Mouse (Mus musculus): ENCODE data around the gene Dolk. TPM values are rescaled to one million over a fixed set of nuclear protein-coding genes. Genes with fewer than 3 reads are reported as not detected.

The Dolk gene
- 29.3 and 31.7 TPM in 2 replicates for polyA plus RNA-seq (2016; fragmentation: Nextera tagmentation; extraction: Ambion mirVana)

GRCm38 (mm10) chr2:30286192-30287026 lies at the start of gene Dolk, which contains the start of gene Nup188:
TSS of gene Dolk (minus strand) at chr2:30286334.
TSS of gene Nup188 (plus strand) at chr2:30286397.
- peak within 1 kb of the TSS; percentile 97 for H3K4me3 ChIP-seq
- peaks cover 23% of the 10 kb centered on the region for H3K4me1 ChIP-seq
- H3K36me3 ChIP-seq, result peaks cover 23% of the 10 kb centered on the region
- peak within 1 kb of the TSS; percentile 94 for H3K27ac ChIP-seq
- no peaks in the 10 kb centered on the region for H3K9me3 ChIP-seq
- WGBS, result under 1% methylated on average over 59 of the region's 68 CpGs
- no peaks in the 10 kb centered on the region for H3K27me3 ChIP-seq (ENCODE audit: insufficient read depth, poor library complexity, severe bottlenecking)
- DNase-seq (ENCODE audit: low spot score), result peak; percentile 98

DNA sequence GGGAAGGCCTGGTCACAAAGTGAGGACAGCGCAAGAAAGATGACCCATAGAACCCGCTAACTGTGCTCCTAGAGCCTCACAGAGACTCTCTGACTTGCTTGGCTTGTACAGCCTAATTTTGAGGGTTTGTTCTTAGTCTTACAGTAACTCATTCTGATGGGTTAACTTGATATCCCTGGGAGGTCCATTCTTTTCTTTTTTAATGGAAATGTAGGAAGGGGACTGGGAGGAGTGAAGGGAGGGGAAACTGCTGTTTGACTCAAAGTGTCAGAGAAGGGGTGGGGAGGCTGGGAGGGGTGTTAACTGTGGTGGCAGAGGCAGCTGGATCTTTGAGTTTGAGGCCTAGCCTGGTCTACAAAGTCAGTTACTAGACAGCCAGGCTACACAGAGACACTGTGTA lies 49.2 kb upstream of the Dolk start:
- no peak for DNase-seq (ENCODE audit: low spot score)
- 0 out of 2 replicates have a peak, but pooled peaks cover 8% of the 10 kb centered on the region for H3K4me1 ChIP-seq
- H3K27me3 ChIP-seq (ENCODE audit: insufficient read depth, poor library complexity, severe bottlenecking), result no peaks in the 10 kb centered on the region
- H3K36me3 ChIP-seq, result peaks cover 98% of the 10 kb centered on the region
- H3K27ac ChIP-seq, result no peak overlapping the region
- no peak overlapping the region for H3K4me3 ChIP-seq
- 96% methylated on average over 2 of the region's 2 CpGs for WGBS
- no peaks in the 10 kb centered on the region for H3K9me3 ChIP-seq

- DNase-seq (ENCODE audit: low spot score), result no peak
- H3K9me3 ChIP-seq, result no peaks in the 10 kb centered on the region
- WGBS, result 92% methylated on average over 3 of the region's 3 CpGs
- H3K36me3 ChIP-seq, result peaks cover 99% of the 10 kb centered on the region
- H3K27me3 ChIP-seq (ENCODE audit: insufficient read depth, poor library complexity, severe bottlenecking), result no peaks in the 10 kb centered on the region
- no peak overlapping the region for H3K27ac ChIP-seq
- H3K4me1 ChIP-seq, result no peaks in the 10 kb centered on the region
- no peak overlapping the region for H3K4me3 ChIP-seq
Observed at GRCm38 (mm10) chr2:30328791-30329190, 42.7 kb upstream of the Dolk start.

DNA sequence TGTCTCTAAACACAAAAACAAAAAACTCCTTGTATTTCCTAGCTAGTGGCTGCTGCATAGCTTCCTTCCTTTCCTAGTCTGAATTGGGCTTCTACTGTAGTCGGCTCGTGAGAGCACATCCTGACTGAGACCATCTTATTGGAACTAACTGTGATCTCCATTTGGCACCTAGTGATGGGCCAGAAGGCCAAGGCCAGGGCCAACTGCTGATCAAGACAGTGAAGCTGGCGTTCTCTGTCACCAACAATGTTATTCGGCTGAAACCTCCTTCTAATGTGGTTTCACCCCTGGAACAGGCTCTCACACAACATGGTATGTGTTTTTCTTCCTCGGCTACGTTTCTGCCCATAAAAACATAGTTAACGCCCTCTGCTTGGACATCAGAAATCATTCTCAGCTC lies 41.1 kb upstream of the Dolk start:
- peaks cover 99% of the 10 kb centered on the region for H3K36me3 ChIP-seq
- H3K27me3 ChIP-seq (ENCODE audit: insufficient read depth, poor library complexity, severe bottlenecking), result no peaks in the 10 kb centered on the region
- WGBS, result 91% methylated on average over 7 of the region's 7 CpGs

DNA sequence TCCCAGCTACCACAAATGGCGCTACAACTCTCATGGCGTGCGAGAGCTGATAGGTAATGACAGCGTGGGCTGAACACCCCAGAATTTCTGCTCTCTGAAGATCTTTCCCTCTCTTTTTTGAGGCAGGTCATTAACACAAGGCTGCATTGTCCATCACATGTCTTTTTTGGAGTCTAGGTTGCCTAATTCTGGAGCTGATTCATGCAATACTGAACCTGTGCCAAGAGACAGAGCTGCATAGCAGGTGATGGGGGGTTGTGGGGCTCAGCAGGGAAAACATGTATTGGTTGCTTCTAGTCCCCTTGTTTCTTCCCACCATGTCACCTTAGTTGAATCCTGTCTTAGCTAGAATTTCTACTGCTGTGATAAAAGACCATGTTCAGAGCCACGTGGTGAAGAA lies 39.2 kb upstream of the Dolk start:
- Histone ChIP-seq H3K4me1 (no peaks in the 10 kb centered on the region), H3K27ac (no peak overlapping the region), H3K9me3 (no peaks in the 10 kb centered on the region), H3K27me3 (ENCODE audit: insufficient read depth, poor library complexity, severe bottlenecking) (no peaks in the 10 kb centered on the region), H3K36me3 (peaks cover 99% of the 10 kb centered on the region), H3K4me3 (no peak overlapping the region)
- no peak for DNase-seq (ENCODE audit: low spot score)
- 92% methylated on average over 5 of the region's 5 CpGs for WGBS

More for the DNA sequence above, 41.1 kb upstream of the Dolk start:
- DNase-seq (ENCODE audit: low spot score), result no peak
- Histone ChIP-seq H3K27ac (no peak overlapping the region), H3K4me3 (no peak overlapping the region), H3K4me1 (no peaks in the 10 kb centered on the region), H3K9me3 (no peaks in the 10 kb centered on the region)

- no peak overlapping the region for H3K4me3 ChIP-seq
- peaks cover 96% of the 10 kb centered on the region for H3K36me3 ChIP-seq
- no peak overlapping the region for H3K27ac ChIP-seq
- DNase-seq (ENCODE audit: low spot score), result no peak
- H3K27me3 ChIP-seq (ENCODE audit: insufficient read depth, poor library complexity, severe bottlenecking), result no peaks in the 10 kb centered on the region
- H3K4me1 ChIP-seq, result no peaks in the 10 kb centered on the region
- no peaks in the 10 kb centered on the region for H3K9me3 ChIP-seq
- WGBS, result 90% methylated on average over 7 of the region's 7 CpGs
Observed at GRCm38 (mm10) chr2:30323111-30323510, 37.0 kb upstream of the Dolk start.

DNA sequence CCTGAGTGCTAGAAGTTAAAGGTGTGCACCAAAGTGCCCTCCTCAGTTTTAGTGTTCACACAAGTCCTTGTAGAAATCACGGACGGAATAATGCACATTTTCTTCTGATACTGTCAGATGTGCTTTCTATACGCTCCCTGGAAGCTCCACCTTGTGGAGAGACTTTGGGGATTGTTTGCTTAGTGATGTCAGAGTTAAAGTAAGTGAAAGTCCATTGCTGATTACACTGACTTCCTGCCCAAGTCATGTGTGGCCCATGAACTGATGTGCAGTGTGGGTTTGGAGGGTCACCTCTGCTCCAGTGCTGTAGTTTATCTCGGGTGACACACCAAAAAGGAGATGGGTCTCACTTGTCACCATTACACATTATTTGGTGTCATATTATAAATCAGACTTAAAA lies 33.1 kb upstream of the Dolk start:
- H3K27me3 ChIP-seq (ENCODE audit: insufficient read depth, poor library complexity, severe bottlenecking), result no peaks in the 10 kb centered on the region
- 83% methylated on average over 4 of the region's 4 CpGs for WGBS
- no peaks in the 10 kb centered on the region for H3K9me3 ChIP-seq
- peaks cover 95% of the 10 kb centered on the region for H3K36me3 ChIP-seq
- no peak for DNase-seq (ENCODE audit: low spot score)
- H3K4me1 ChIP-seq, result no peaks in the 10 kb centered on the region
- no peak overlapping the region for H3K27ac ChIP-seq
- no peak overlapping the region for H3K4me3 ChIP-seq

DNA sequence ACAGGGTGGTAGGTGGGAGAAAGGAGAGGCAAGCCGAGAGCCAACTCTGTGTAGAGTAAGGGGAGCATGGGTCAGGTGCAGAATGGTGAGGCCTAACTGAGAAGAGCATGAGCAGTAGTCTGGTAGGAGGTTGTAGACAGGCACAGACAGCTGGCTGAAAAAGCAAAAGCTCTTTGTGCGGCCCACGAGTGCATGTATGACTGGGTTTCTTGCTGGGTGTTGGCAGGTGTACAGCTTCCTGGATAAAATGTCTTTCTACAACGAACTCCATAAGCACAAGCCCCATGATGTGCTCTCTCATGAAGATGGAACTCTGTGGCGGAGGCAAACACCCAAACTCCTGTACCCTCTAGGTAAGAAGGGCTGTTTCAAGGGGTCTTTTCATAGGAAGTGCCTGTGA lies 30.8 kb upstream of the Dolk start:
- no peaks in the 10 kb centered on the region for H3K9me3 ChIP-seq
- 90% methylated on average over 5 of the region's 5 CpGs for WGBS
- H3K36me3 ChIP-seq, result peaks cover 95% of the 10 kb centered on the region
- H3K4me1 ChIP-seq, result no peaks in the 10 kb centered on the region
- no peak overlapping the region for H3K4me3 ChIP-seq
- no peak overlapping the region for H3K27ac ChIP-seq
- no peaks in the 10 kb centered on the region for H3K27me3 ChIP-seq (ENCODE audit: insufficient read depth, poor library complexity, severe bottlenecking)
- DNase-seq (ENCODE audit: low spot score), result no peak

DNA sequence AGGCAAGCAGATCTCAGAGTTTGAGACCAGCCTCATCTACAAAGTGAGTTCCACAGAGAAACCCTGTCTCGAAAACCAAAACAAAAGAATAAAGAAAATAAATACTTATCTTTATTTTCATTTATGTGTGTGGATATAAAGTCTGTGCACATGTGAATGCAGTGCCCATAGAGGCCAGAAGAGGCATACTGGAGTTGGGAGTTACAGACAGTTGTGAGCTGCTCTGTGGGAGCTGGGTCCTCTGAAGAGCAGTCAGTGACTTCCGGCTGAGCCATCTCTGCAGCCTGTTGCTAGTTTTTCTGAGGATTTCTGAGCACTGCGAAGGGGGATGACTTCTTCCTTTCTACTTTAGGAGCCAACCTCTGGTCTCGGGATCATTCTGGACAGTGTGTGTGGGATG lies 30.0 kb upstream of the Dolk start:
- Histone ChIP-seq H3K4me3 (no peak overlapping the region), H3K27ac (no peak overlapping the region), H3K27me3 (ENCODE audit: insufficient read depth, poor library complexity, severe bottlenecking) (no peaks in the 10 kb centered on the region), H3K4me1 (no peaks in the 10 kb centered on the region), H3K9me3 (no peaks in the 10 kb centered on the region), H3K36me3 (peaks cover 93% of the 10 kb centered on the region)
- 93% methylated on average over 4 of the region's 4 CpGs for WGBS
- no peak for DNase-seq (ENCODE audit: low spot score)

- Histone ChIP-seq H3K4me3 (no peak overlapping the region), H3K27me3 (ENCODE audit: insufficient read depth, poor library complexity, severe bottlenecking) (no peaks in the 10 kb centered on the region), H3K36me3 (peaks cover 97% of the 10 kb centered on the region), H3K4me1 (no peaks in the 10 kb centered on the region), H3K9me3 (no peaks in the 10 kb centered on the region), H3K27ac (no peak overlapping the region)
- 90% methylated on average over 2 of the region's 2 CpGs for WGBS
- DNase-seq (ENCODE audit: low spot score), result no peak
Observed at GRCm38 (mm10) chr2:30311481-30311880, 25.3 kb upstream of the Dolk start.

- Histone ChIP-seq H3K36me3 (peaks cover 97% of the 10 kb centered on the region), H3K27ac (no peak overlapping the region), H3K27me3 (ENCODE audit: insufficient read depth, poor library complexity, severe bottlenecking) (no peaks in the 10 kb centered on the region), H3K9me3 (no peaks in the 10 kb centered on the region), H3K4me3 (no peak overlapping the region), H3K4me1 (no peaks in the 10 kb centered on the region)
- DNase-seq (ENCODE audit: low spot score), result no peak
- WGBS, result 83% methylated on average over 3 of the region's 3 CpGs
Observed at GRCm38 (mm10) chr2:30309351-30309750, 23.2 kb upstream of the Dolk start.

DNA sequence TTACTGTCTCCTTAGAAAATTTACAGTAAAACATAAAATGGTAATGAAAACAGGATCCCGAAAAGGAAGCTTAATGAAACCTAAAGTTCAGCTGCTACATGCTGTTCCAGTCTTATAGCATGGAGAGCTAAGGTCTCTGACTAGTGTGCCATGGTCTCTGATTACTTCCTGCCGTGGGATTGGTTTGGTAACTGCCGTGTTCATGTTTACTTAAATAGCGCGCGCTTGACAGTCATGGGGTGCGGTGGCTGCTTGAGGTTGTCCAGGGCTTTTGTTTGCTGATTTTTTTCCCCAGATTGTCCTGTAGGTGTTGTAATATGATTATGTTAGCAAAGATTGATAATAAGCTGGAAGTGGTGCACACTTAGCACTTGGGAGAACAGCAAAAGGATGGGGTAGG lies 20.0 kb upstream of the Dolk start:
- H3K9me3 ChIP-seq, result no peaks in the 10 kb centered on the region
- H3K4me1 ChIP-seq, result no peaks in the 10 kb centered on the region
- H3K4me3 ChIP-seq, result no peak overlapping the region
- DNase-seq (ENCODE audit: low spot score), result no peak
- WGBS, result 97% methylated on average over 7 of the region's 7 CpGs
- H3K36me3 ChIP-seq, result peaks cover 99% of the 10 kb centered on the region
- H3K27me3 ChIP-seq (ENCODE audit: insufficient read depth, poor library complexity, severe bottlenecking), result no peaks in the 10 kb centered on the region
- no peak overlapping the region for H3K27ac ChIP-seq

GRCm38 (mm10) chr2:30299966-30300365 lies 13.8 kb upstream of the Dolk start:
- no peak overlapping the region for H3K4me3 ChIP-seq
- no peaks in the 10 kb centered on the region for H3K9me3 ChIP-seq
- peaks cover 85% of the 10 kb centered on the region for H3K36me3 ChIP-seq
- WGBS, result 90% methylated on average over 5 of the region's 5 CpGs
- H3K4me1 ChIP-seq, result no peaks in the 10 kb centered on the region
- DNase-seq (ENCODE audit: low spot score), result no peak
- no peak overlapping the region for H3K27ac ChIP-seq
- no peaks in the 10 kb centered on the region for H3K27me3 ChIP-seq (ENCODE audit: insufficient read depth, poor library complexity, severe bottlenecking)

Data from heart, embryonic 10.5 days (tissue).